Mouse (Mus musculus): Measurements from ENCODE around the gene Syn2.

DNA sequence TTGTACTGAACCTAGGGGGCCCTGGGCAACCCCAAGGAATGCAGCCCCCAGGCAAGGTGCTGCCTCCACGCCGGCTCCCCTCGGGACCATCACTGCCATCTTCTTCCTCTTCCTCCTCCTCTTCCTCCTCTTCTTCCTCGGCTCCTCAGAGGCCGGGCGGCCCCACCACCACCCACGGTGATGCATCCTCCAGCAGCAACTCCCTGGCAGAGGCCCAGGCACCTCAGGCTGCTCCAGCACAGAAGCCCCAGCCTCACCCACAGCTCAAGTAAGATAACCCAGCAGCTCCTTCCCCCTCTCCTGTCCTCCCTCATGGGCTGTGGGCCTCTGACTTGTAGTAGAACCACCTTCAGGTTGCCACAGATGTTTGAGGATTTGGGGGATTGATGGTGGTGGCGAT lies 143.4 kb downstream of the Syn2 start:
- TF ChIP-seq CTCF (IDR thresholded peaks at IDR 0.05; ENCODE audit: borderline replicate concordance, extremely low read depth, insufficient read depth, insufficient read length) (no peak), POLR2A (IDR thresholded peaks at IDR 0.05; ENCODE audit: borderline replicate concordance, extremely low read depth, insufficient read depth, insufficient read length, poor library complexity, severe bottlenecking) (no peak)
